Mouse (Mus musculus) megakaryocyte, embryonic 14.5 days (primary cell): ENCODE measurements around the gene Gli2.

ENCODE experiments used
- FLI1 ChIP-seq: IDR thresholded peaks from 2 replicates; pipeline ENCODE4 v1.6.1; 2012; ENCODE audit warnings: low read length, inconsistent platforms, mixed read lengths
- GATA1 ChIP-seq: IDR thresholded peaks from 3 replicates; pipeline ENCODE4 v1.6.1; 2012; ENCODE audit warnings: mixed read lengths, low read length, inconsistent platforms, borderline replicate concordance

GRCm38 (mm10) chr1:119075916-119076315 is 22.5 kb upstream of the Gli2 start:
- TF ChIP-seq FLI1 (no peak), GATA1 (no peak)
